Mouse (Mus musculus) kidney, postnatal 25 days (tissue): ENCODE data around the gene Lilrb4a.
"Not testable (repeated sequence)": the region's sequence is repeated elsewhere in the genome, so short reads cannot be mapped to it uniquely, and the experiment has no call there.

Source experiments
- DNase-seq, 2 experiments: peaks; one replicate each; pipeline ENCODE4 v3.0.0; 2021; ENCODE audit warnings: mixed read lengths in 2 of 2

The Lilrb4a gene

DNA sequence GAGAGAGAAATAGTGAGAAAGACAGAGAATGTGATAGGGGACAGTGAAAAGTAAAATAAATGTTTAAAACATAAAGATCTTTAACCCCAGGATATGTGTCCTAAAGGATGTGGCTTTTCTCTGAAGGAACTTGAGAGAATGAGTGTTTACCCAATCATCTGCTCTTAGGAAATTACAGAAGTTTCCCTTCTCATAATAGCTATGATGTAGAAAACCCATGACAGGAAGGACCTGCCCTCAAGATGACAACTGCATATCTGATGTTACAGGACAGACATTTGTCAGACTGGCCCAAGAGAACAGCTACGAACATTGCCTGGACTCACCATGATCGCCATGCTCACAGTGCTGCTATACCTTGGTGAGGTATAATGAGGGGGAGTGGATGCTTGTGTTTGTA, at the start of gene Lilrb4a:
Gene Lilrb4a (plus strand): TSS at position 266 of the 400 bp plus-strand sequence.
- DNase-seq, result not testable (repeated sequence)

DNA sequence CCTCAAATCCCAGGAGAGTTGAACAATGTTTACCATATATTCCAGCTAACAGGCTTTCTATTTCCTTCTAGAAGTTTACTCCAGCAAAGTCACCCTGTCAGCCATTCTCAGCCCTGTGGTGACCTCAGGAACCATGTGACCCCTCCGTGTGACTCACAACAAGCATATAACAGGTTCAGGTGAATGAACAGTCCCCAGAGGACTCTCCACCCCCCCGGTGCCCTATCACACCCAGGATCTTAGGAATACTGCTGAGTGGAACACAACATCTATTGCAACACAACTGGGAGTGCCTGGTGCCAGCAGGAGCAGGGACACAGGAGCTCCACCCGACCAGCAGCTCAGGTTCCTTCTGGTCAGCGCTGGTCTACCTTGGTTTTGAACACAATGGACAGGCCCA, 39.1 kb upstream of the Lilrb4a start:
- no peak for DNase-seq

DNA sequence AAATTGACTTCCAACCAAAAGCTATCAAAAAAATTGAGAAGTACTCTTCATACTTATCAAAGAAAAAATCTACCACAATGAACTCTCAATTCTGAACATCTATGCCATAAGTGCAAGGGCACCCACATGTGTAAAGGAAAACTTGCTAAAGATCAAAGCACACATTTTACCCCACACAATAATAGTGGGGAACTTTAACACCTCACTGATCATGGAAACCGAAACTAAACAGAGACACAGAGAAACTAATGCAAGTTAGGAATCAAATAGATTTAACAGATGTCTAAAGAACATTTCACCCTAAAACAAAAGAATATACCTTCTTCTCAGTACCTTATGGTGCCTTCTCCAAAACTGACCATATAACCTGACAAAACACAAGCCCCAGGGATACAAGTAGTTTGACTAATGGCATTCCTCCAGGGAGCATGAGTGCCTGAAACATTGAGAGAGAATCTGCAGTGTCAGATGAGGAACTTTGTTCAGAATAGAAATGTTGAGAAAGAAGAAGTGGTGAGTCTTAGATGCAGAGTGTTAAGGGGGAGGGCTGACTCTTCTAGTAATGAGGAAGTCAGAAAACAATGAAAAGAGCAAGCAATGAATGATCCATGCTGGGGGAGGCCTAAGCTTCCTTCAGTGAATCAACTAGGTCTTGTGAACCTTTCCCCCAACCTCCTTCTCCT, 37.0 kb upstream of the Lilrb4a start:
- no peak for DNase-seq

DNA sequence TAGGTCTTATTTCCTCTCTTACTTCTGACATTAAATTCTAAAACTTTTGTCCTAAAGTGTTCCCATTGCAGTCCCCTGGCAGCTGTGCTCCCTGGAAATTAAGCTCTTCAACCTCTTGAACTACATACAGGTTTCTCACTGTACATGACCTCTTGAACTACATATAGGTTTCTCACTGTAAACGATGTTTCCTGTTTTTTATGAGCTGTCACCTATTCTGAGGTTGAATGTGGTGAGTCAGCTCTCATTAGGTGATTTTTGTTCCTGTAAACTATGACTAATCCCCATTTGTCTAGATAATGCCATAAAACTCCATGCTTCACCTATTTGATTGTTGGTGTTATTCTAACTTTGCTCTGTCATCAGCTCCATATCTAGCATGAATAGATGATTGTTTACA, 36.4 kb upstream of the Lilrb4a start:
- no peak for DNase-seq

DNA sequence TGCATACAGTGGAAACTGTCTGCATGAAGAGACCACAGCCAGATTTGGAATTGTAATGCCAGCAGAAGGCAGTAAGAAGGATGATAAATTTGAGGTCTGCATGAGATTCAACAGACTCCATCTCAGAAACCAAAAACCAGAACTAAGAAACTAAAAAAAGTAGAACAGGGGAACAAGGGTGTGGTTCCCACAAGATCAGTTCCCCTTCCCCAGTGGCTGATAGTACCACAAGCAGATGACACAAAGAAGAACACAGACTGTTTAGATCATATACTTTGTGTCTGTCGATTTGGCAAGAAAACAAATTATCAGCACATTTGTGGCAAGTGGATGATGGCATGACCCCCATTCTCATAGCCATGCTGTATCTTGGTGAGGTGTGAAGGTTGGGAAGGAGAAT, 35.0 kb upstream of the Lilrb4a start:
- no peak for DNase-seq

DNA sequence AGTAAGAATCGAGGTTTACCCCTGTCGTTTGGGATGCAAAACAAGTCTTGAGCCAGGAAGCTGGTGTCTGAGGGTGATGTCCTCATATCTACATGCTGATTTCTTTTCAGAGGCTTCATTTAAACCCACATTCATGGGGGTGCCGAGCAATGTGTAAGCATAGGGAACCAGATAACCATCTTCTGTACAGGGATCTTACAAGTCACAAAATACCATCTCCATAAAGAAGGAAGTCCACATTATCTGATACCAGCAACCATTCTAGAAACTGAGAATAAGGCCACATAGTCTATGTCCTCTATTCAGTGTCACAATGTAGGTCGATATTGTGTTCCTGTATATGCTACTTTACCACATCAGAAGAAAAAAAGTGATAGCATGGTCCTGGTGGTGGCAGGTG, 34.4 kb upstream of the Lilrb4a start:
- DNase-seq, result no peak

DNA sequence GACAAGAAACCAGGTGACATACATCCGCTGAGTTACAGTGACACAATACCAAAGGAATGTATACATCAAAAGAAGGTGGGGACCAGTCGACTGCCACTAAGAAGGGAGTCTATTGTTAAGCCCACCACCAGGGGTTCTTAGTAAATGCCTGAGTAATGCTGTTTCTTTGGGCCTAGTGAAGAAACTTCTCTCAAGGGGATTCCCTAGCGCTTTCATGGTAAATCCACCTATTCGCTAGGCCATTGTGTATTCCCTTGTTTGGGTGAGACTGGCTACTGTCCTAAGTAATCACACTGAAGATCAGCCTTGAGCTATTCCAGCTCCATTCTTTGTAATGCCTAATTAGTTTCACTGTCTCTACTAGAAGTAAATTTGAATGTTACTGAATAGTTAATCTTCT, 27.0 kb upstream of the Lilrb4a start:
- not testable (repeated sequence) for DNase-seq

DNA sequence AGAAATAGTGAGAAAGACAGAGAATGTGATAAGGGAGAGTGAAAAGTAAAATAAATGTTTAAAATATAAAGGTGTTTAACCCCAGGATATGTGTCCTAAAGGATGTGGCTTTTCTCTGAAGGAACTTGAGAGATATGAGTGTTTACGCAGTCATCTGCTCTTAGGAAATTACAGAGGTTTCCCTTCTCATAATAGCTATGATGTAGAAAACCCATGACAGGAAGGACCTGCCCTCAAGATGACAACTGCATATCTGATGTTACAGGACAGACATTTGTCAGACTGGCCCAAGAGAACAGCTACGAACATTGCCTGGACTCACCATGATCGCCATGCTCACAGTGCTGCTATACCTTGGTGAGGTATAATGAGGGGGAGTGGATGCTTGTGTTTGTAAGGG, 10.4 kb upstream of the Lilrb4a start, which contains the start of the genes Gm49339 and Lilr4b:
Gene Gm49339 (plus strand): TSS at position 216 of the 400 bp plus-strand sequence.
Gene Lilr4b (plus strand): TSS at position 236 of the 400 bp plus-strand sequence.
- not testable (repeated sequence) for DNase-seq

DNA sequence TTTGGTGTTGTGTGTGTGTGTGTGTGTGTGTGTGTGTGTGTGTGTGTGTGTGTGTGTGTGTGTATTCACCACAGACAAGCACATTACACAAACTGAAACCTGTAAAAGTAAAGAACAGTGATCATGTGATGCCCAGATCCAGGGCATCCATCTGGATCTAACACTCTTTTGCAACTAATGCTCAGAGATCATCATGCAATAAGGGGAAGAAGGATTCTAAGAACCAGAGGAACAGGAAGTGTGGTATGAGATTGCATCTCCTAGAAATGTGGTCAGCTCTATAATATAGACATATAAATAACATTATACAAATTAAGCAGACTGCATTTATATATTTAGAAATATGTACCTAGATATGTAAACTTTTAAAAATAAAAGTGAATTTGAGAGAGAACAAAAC, 29.3 kb downstream of the Lilrb4a start:
- no peak for DNase-seq

DNA sequence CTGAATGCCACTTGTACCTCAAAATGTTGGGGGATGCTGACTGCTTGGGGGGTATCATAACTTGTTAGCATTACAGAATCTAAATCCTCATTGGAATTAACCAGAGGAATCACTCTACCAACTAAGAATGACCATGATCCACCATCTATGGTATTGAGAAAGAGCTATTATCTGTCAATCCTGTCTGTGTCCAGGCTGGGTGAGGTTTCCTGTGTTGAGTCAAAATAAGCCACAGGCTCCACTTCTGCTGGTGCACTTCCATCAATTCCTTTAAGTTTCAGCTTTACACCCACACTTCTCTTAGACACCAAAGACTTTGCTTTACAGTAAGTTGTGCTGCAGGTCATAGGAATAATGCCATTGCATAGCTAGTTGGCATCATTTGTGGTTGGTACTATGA, 30.7 kb downstream of the Lilrb4a start:
- no peak for DNase-seq

DNA sequence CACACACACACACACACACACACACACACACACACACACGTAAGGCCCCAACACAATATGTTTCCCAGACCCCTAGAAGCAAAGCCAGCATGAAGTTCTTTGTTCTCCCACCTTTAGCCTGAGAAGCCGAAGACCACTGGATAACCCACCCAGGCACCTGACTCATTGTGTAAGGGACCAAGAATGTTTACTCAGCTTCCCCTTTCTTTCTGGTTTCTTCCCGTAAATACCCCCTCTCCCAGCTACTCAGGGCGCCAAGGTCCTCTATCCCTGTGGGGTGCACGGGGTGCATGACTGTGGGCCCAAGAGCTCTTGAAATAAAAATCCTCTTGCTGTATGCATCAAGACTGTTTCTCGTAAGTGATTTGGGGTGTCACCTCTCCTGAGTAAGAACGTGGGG, 35.3 kb downstream of the Lilrb4a start:
- no peak for DNase-seq

DNA sequence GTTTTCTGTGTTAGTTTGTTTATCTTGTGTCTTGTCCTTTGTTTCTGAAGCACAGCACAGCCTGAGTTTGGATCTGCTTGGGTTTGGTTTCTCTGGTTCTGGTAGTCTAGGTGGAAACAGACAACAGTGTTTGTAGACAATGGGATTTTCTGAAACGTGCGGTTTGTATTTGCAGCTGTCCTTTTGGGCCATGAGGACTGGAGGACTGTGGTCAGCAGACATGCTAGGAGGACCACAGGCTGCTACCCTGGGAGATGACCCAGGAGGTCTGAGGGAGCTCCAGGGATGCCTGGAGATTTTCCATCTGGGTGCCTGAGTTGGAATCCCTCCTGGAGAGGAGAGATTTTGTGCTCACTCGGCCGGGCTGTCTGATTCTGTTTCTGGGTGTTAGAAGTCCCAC, 35.9 kb downstream of the Lilrb4a start:
- DNase-seq, result no peak

DNA sequence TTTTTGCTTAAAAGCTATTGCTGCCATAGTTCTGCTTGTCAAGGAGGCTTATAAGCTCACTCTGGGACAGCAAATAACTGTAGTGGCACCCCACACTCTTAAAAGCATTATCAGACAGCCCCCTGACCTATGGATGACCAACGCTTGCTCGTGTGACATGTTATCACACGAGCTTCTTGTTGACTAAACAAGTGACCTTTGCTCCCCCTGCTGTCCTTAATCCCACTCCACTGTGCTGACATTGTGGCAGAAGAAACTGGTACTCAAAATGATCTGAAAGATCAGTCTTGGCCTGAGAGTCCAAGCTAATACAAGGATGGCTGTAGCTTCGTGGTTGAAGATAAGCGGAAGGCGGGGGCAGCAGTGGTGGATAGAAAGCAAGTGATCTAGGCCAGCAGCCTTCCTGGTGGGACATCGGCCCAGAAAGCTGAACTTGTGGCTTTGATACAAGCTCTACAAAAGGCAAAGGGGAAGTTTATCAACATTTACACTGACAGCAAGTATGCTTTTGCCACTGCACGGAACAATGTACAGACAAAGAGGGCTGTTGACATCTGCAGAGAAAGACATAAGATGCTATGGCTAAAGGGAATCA, 38.2 kb downstream of the Lilrb4a start:
- no peak for DNase-seq

DNA sequence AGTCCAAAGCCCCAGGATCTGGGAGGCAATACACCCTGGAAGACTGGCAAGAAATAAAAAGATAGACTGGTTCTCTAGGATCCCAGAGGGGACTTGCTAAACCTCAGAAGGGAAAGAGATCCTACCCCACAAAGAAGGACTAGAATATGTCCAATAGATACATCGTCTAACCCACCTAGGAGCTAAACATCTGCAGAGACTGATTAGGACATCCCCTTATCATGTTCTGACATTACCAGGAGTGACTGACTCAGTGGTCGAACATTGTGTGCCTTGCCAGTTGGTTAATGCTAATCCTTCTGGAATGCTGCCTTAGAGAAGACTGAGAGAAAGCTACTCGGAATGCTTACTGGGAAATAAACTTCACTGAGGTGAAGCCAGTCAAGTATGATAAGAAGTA, 38.7 kb downstream of the Lilrb4a start:
- DNase-seq, result no peak

DNA sequence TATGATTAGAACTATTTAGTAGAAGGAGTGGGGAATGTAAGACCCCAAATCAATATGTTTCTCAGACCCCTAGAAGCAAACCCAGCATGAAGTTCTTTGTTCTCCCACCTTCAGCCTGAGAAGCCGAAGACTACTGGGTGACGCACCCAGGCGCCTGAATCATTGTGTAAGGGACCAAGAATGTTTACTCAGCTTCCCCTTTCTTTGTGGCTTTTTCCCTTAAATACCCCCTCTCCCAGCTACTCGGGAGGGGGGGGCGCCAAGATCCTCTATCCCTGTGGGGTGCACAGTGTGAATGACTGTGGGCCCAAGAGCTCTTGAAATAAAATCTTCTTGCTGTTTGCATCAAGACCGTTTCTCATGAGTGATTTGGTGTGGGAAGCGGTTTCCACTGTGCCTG, 40.1 kb downstream of the Lilrb4a start:
- DNase-seq, result no peak
